Mouse (Mus musculus) heart, adult 18-20 months (tissue): ENCODE data around the gene Gm21497. TPM values are rescaled to one million over a fixed set of nuclear protein-coding genes. Genes with fewer than 3 reads are reported as not detected.
"Not testable (repeated sequence)": the region's sequence is repeated elsewhere in the genome, so short reads cannot be mapped to it uniquely, and the experiment has no call there.

Source experiments
- DNase-seq, 2 experiments: peaks; one replicate each; pipeline ENCODE4 v3.0.0; 2021 to 2022; ENCODE audit warnings: mixed read lengths in 1 of 2
- long read RNA-seq, 2 experiments: library from polyadenylated mRNA; stranded (forward); transcript quantifications; one replicate each; pipeline ENCODE4 v2.0.0; 2021
- total RNA-seq, 2 experiments: library from RNA; stranded (reverse); gene quantifications; 2 replicates each; pipeline ENCODE4 v1.2.3; 2021

The Gm21497 gene
- not detected for total RNA-seq
- long read RNA-seq, experiment 1, result 0 reads
- long read RNA-seq, experiment 2, result 0 reads

- not testable (repeated sequence) for DNase-seq
These were observed at the start of gene Gm21497 for GRCm38 (mm10) chrY:61646446-61646845. TSS of gene Gm21497 (plus strand) at chrY:61646746.
